Mouse (Mus musculus): ENCODE results near the gene Tbc1d14.

The Tbc1d14 gene

GRCm38 (mm10) chr5:36556289-36556688 lies 36.8 kb downstream of the Tbc1d14 start:
- no peak for DNase-seq (ENCODE audit: low read depth, low spot score)

- no peak for DNase-seq (ENCODE audit: low read depth, low spot score)
These were observed 38.6 kb downstream of the Tbc1d14 start for GRCm38 (mm10) chr5:36554496-36554895.

GRCm38 (mm10) chr5:36553886-36554285 lies 39.2 kb downstream of the Tbc1d14 start:
- no peak for DNase-seq (ENCODE audit: low read depth, low spot score)

GRCm38 (mm10) chr5:36553056-36553606 lies 39.9 kb downstream of the Tbc1d14 start:
- no peak for DNase-seq (ENCODE audit: low read depth, low spot score)

GRCm38 (mm10) chr5:36552391-36552790 lies 40.7 kb downstream of the Tbc1d14 start:
- DNase-seq (ENCODE audit: low read depth, low spot score): no peak

- no peak for DNase-seq (ENCODE audit: low read depth, low spot score)
These were observed 43.8 kb downstream of the Tbc1d14 start for GRCm38 (mm10) chr5:36549243-36549642.

- no peak for DNase-seq (ENCODE audit: low read depth, low spot score)
These were observed 48.3 kb downstream of the Tbc1d14 start for GRCm38 (mm10) chr5:36544765-36545164.

GRCm38 (mm10) chr5:36540928-36541327 lies 52.1 kb downstream of the Tbc1d14 start:
- DNase-seq (ENCODE audit: low read depth, low spot score): no peak

GRCm38 (mm10) chr5:36538576-36539187 lies 54.4 kb downstream of the Tbc1d14 start:
- DNase-seq (ENCODE audit: low read depth, low spot score): peak; percentile 26

- DNase-seq (ENCODE audit: low read depth, low spot score): no peak
These were observed 56.7 kb downstream of the Tbc1d14 start for GRCm38 (mm10) chr5:36536424-36536823.

GRCm38 (mm10) chr5:36535438-36536176 lies 57.5 kb downstream of the Tbc1d14 start:
- no peak for DNase-seq (ENCODE audit: low read depth, low spot score)

- DNase-seq (ENCODE audit: low read depth, low spot score): no peak
These were observed 58.5 kb downstream of the Tbc1d14 start for GRCm38 (mm10) chr5:36534455-36535030.

GRCm38 (mm10) chr5:36530129-36530751 lies 62.8 kb downstream of the Tbc1d14 start:
- peak; percentile 82 for DNase-seq (ENCODE audit: low read depth, low spot score)

- DNase-seq (ENCODE audit: low read depth, low spot score): no peak
These were observed 63.4 kb downstream of the Tbc1d14 start for GRCm38 (mm10) chr5:36529698-36530097.

GRCm38 (mm10) chr5:36526921-36527320 lies 66.2 kb downstream of the Tbc1d14 start:
- DNase-seq (ENCODE audit: low read depth, low spot score): no peak

- DNase-seq (ENCODE audit: low read depth, low spot score): no peak
These were observed 66.8 kb downstream of the Tbc1d14 start for GRCm38 (mm10) chr5:36526274-36526673.

- no peak for DNase-seq (ENCODE audit: low read depth, low spot score)
These were observed 67.9 kb downstream of the Tbc1d14 start for GRCm38 (mm10) chr5:36525216-36525615.

GRCm38 (mm10) chr5:36523219-36523703 lies 69.8 kb downstream of the Tbc1d14 start:
- no peak for DNase-seq (ENCODE audit: low read depth, low spot score)

- DNase-seq (ENCODE audit: low read depth, low spot score): no peak
These were observed 70.3 kb downstream of the Tbc1d14 start for GRCm38 (mm10) chr5:36522782-36523181.

- no peak for DNase-seq (ENCODE audit: low read depth, low spot score)
These were observed 73.3 kb downstream of the Tbc1d14 start for GRCm38 (mm10) chr5:36519751-36520150.

- no peak for DNase-seq (ENCODE audit: low read depth, low spot score)
These were observed 75.5 kb downstream of the Tbc1d14 start for GRCm38 (mm10) chr5:36517596-36517995.

- no peak for DNase-seq (ENCODE audit: low read depth, low spot score)
These were observed 77.5 kb downstream of the Tbc1d14 start for GRCm38 (mm10) chr5:36515558-36515957.
